Mouse (Mus musculus) megakaryocyte, embryonic 14.5 days (primary cell): Measurements from ENCODE around the gene Pard3.

Experiments
- FLI1 ChIP-seq: IDR thresholded peaks from 2 replicates; pipeline ENCODE4 v1.6.1; 2012; ENCODE audit warnings: low read length, inconsistent platforms, mixed read lengths
- GATA1 ChIP-seq: IDR thresholded peaks from 3 replicates; pipeline ENCODE4 v1.6.1; 2012; ENCODE audit warnings: mixed read lengths, low read length, inconsistent platforms, borderline replicate concordance

DNA sequence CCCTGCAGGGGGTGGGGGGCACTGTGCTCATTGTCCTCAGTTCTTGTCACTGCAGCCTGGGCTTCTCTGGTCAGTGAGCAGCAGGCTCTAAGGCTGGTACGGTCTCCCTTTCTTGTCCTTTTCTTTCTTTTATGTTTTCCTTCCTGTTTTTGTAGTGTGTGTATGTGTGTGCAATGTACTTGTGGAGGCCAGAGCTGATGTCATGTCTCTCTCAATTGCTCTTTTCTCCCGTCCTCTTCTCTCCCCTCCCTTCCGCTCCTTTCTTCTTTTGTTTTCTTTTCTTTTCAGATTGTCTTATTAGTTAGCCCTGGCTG, 29.4 kb downstream of the Pard3 start:
- TF ChIP-seq GATA1 (no peak), FLI1 (no peak)
